Mouse (Mus musculus) small intestine, adult 2 months (tissue): Measurements from ENCODE around the gene Rhou.

Experiments
- CTCF ChIP-seq: fragments of 200-500 bp; IDR thresholded peaks from 2 replicates; pipeline ENCODE4 v1.5.1; 2012; ENCODE audit warnings: low read depth, mild to moderate bottlenecking, control low read depth, inconsistent platforms, low read length, moderate library complexity, mixed read lengths; ENCODE audit not compliant: insufficient replicate concordance, insufficient read length; ENCODE audit errors: extremely low read depth
- POLR2A ChIP-seq: fragments of 200-500 bp; IDR thresholded peaks from 2 replicates; pipeline ENCODE4 v1.6.1; 2012; ENCODE audit warnings: low read depth, mild to moderate bottlenecking, control low read depth, inconsistent platforms, low read length, moderate library complexity

- TF ChIP-seq POLR2A = no peak
- TF ChIP-seq CTCF = no peak
Observed at GRCm38 (mm10) chr8:123668681-123669080, 15.0 kb downstream of the Rhou start.
